Mouse (Mus musculus): ENCODE measurements around the gene Olfr1208. TPM values are rescaled to one million over a fixed set of nuclear protein-coding genes. Genes with fewer than 3 reads are reported as not detected.

Gene Olfr1208
- not detected in 2 replicates for polyA plus RNA-seq (2015; fragmentation: Nextera tagmentation; extraction: Ambion mirVana)

DNA sequence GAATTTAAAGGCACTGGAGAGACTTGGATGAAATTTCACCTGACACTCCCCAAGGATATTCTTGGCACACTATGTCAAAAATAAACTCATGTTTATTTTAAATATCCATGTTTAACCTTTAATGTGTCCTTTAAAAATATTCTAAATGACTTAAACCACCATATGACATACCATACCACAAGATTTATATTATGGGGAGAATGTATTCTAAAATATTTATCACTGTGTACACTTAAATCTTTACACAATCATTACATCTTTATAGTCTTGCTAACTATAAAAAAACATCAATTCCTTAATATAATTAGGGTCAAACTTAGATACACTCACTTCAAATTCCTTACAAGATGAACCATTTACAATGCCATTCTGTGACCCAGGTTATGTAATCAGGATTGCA lies at the start of gene Olfr1208:
Olfr1208 (minus strand) TSS at position 101 of the 400 bp plus-strand sequence.
- Histone ChIP-seq H3K4me1 (ENCODE audit: insufficient read depth, low read depth, low read length) (no peaks in the 10 kb centered on the region), H3K27me3 (replicated peaks; ENCODE audit: insufficient read depth, low read length) (no peaks in the 10 kb centered on the region), H3K36me3 (ENCODE audit: insufficient read depth, low read length) (no peaks in the 10 kb centered on the region), H3K4me2 (replicated peaks; ENCODE audit: low read depth, low read length) (no peak within 1 kb of the TSS), H3K27ac (ENCODE audit: low read length) (no peak within 1 kb of the TSS), H3K4me3 (ENCODE audit: low read depth, low read length) (no peak within 1 kb of the TSS), H3K9ac (replicated peaks; ENCODE audit: low read depth) (no peak within 1 kb of the TSS), H3K9me3 (ENCODE audit: low read length) (no peaks in the 10 kb centered on the region)
- ATAC-seq (no peak), DNase-seq (ENCODE audit: low spot score) (no peak)
- TF ChIP-seq EP300 (IDR thresholded peaks at IDR 0.05) (no peak), CTCF (IDR thresholded peaks at IDR 0.05) (no peak)

GRCm38 (mm10) chr2:88938011-88938410 lies 35.9 kb upstream of the Olfr1208 start, which contains the start of gene Olfr1211:
Gene Olfr1211 (minus strand): TSS chr2:88938111.
- Histone ChIP-seq H3K27ac (ENCODE audit: low read length) (no peak within 1 kb of the TSS), H3K4me2 (replicated peaks; ENCODE audit: low read depth, low read length) (no peak within 1 kb of the TSS), H3K9me3 (ENCODE audit: low read length) (no peaks in the 10 kb centered on the region), H3K4me1 (ENCODE audit: insufficient read depth, low read depth, low read length) (no peaks in the 10 kb centered on the region), H3K36me3 (ENCODE audit: insufficient read depth, low read length) (no peaks in the 10 kb centered on the region), H3K4me3 (ENCODE audit: low read depth, low read length) (no peak within 1 kb of the TSS), H3K27me3 (replicated peaks; ENCODE audit: insufficient read depth, low read length) (no peaks in the 10 kb centered on the region), H3K9ac (replicated peaks; ENCODE audit: low read depth) (no peak within 1 kb of the TSS)
- 81% methylated on average over 1 of the region's 1 CpGs for WGBS
- ATAC-seq = no peak
- DNase-seq (ENCODE audit: low spot score) = no peak
- no peak for TF ChIP-seq CTCF (IDR thresholded peaks at IDR 0.05)
- no peak for TF ChIP-seq EP300 (IDR thresholded peaks at IDR 0.05)

DNA sequence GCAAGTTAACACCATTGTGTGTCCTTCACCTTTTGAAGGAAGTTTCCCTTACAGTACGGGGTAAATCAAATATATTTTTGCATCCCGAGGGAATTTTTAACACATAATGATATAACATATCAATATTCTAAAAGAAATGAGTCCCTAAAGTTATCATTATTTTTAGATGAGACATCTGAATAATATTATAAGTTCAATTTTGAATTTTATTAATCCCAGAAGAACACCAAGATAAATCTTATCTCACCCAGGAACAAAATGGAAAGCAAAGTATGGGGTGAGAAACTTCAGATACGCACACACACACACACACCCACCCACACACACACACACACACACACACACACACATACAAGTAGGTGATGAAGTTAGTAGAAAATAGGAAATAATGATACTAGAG lies 12.9 kb upstream of the Olfr1208 start, which contains the start of gene Olfr1209:
Olfr1209 (minus strand) TSS at position 101 of the 400 bp plus-strand sequence.
- 80% methylated on average over 3 of the region's 3 CpGs for WGBS
- TF ChIP-seq CTCF (IDR thresholded peaks at IDR 0.05) (no peak), EP300 (IDR thresholded peaks at IDR 0.05) (no peak)
- no peak for ATAC-seq

GRCm38 (mm10) chr2:88862931-88863330 lies 39.2 kb downstream of the Olfr1208 start, which contains the start of gene Olfr1206:
Gene Olfr1206 (plus strand): TSS chr2:88863231.
- Histone ChIP-seq H3K4me1 (ENCODE audit: insufficient read depth, low read depth, low read length) (no peaks in the 10 kb centered on the region), H3K27me3 (replicated peaks; ENCODE audit: insufficient read depth, low read length) (no peaks in the 10 kb centered on the region), H3K9ac (replicated peaks; ENCODE audit: low read depth) (no peak within 1 kb of the TSS), H3K4me2 (replicated peaks; ENCODE audit: low read depth, low read length) (no peak within 1 kb of the TSS), H3K36me3 (ENCODE audit: insufficient read depth, low read length) (no peaks in the 10 kb centered on the region), H3K4me3 (ENCODE audit: low read depth, low read length) (no peak within 1 kb of the TSS), H3K27ac (ENCODE audit: low read length) (no peak within 1 kb of the TSS), H3K9me3 (ENCODE audit: low read length) (no peaks in the 10 kb centered on the region)
- WGBS = 71% methylated on average over 2 of the region's 2 CpGs
- no peak for ATAC-seq
- TF ChIP-seq CTCF (IDR thresholded peaks at IDR 0.05) (no peak), EP300 (IDR thresholded peaks at IDR 0.05) (no peak)
- no peak for DNase-seq (ENCODE audit: low spot score)

More for the DNA sequence above, 12.9 kb upstream of the Olfr1208 start, which contains the start of gene Olfr1209:
- no peaks in the 10 kb centered on the region for H3K36me3 ChIP-seq (ENCODE audit: insufficient read depth, low read length)
- no peak for DNase-seq (ENCODE audit: low spot score)
- H3K9ac ChIP-seq (replicated peaks; ENCODE audit: low read depth) = no peak within 1 kb of the TSS
- no peaks in the 10 kb centered on the region for H3K4me1 ChIP-seq (ENCODE audit: insufficient read depth, low read depth, low read length)
- H3K4me2 ChIP-seq (replicated peaks; ENCODE audit: low read depth, low read length) = no peak within 1 kb of the TSS
- no peak within 1 kb of the TSS for H3K4me3 ChIP-seq (ENCODE audit: low read depth, low read length)
- no peak within 1 kb of the TSS for H3K27ac ChIP-seq (ENCODE audit: low read length)
- no peaks in the 10 kb centered on the region for H3K27me3 ChIP-seq (replicated peaks; ENCODE audit: insufficient read depth, low read length)
- H3K9me3 ChIP-seq (ENCODE audit: low read length) = no peaks in the 10 kb centered on the region

- Histone ChIP-seq H3K9ac (replicated peaks; ENCODE audit: low read depth) (no peak within 1 kb of the TSS), H3K4me3 (ENCODE audit: low read depth, low read length) (no peak within 1 kb of the TSS), H3K27ac (ENCODE audit: low read length) (no peak within 1 kb of the TSS), H3K4me2 (replicated peaks; ENCODE audit: low read depth, low read length) (no peak within 1 kb of the TSS), H3K27me3 (replicated peaks; ENCODE audit: insufficient read depth, low read length) (no peaks in the 10 kb centered on the region), H3K36me3 (ENCODE audit: insufficient read depth, low read length) (no peaks in the 10 kb centered on the region), H3K9me3 (ENCODE audit: low read length) (no peaks in the 10 kb centered on the region), H3K4me1 (ENCODE audit: insufficient read depth, low read depth, low read length) (no peaks in the 10 kb centered on the region)
- no peak for TF ChIP-seq EP300 (IDR thresholded peaks at IDR 0.05)
- TF ChIP-seq CTCF (IDR thresholded peaks at IDR 0.05) = no peak
- 75% methylated on average over 1 of the region's 1 CpGs for WGBS
- ATAC-seq (no peak), DNase-seq (ENCODE audit: low spot score) (no peak)
These were observed 53.1 kb downstream of the Olfr1208 start, which contains the start of gene Olfr1204 for GRCm38 (mm10) chr2:88848992-88849391. Gene Olfr1204 (plus strand): TSS chr2:88849292.

Other genes starting within 250 kb of the Olfr1208 start
- not detected in 2 replicates for gene Olfr1193, start 226.7 kb downstream of the Olfr1208 start, polyA plus RNA-seq (2015; fragmentation: Nextera tagmentation; extraction: Ambion mirVana)
- gene Olfr1195, start 213.1 kb downstream of the Olfr1208 start, polyA plus RNA-seq (2015; fragmentation: Nextera tagmentation; extraction: Ambion mirVana) = not detected in 2 replicates
- gene Olfr1196, start 197.7 kb downstream of the Olfr1208 start, polyA plus RNA-seq (2015; fragmentation: Nextera tagmentation; extraction: Ambion mirVana) = not detected in 2 replicates
- not detected in 2 replicates for gene Olfr1197, start 169.9 kb downstream of the Olfr1208 start, polyA plus RNA-seq (2015; fragmentation: Nextera tagmentation; extraction: Ambion mirVana)
- not detected in 2 replicates for gene Olfr1198, start 150.9 kb downstream of the Olfr1208 start, polyA plus RNA-seq (2015; fragmentation: Nextera tagmentation; extraction: Ambion mirVana)
- gene Olfr1199, start 141.8 kb downstream of the Olfr1208 start, polyA plus RNA-seq (2015; fragmentation: Nextera tagmentation; extraction: Ambion mirVana) = not detected in 2 replicates
- not detected in 2 replicates for gene Olfr1200, start 131.8 kb downstream of the Olfr1208 start, polyA plus RNA-seq (2015; fragmentation: Nextera tagmentation; extraction: Ambion mirVana)
- gene Olfr1201, start 109.3 kb downstream of the Olfr1208 start, polyA plus RNA-seq (2015; fragmentation: Nextera tagmentation; extraction: Ambion mirVana) = not detected in 2 replicates
- gene Olfr1202, start 87.8 kb downstream of the Olfr1208 start, polyA plus RNA-seq (2015; fragmentation: Nextera tagmentation; extraction: Ambion mirVana) = not detected in 2 replicates
- not detected in 2 replicates for gene Olfr1205, start 72.6 kb downstream of the Olfr1208 start, polyA plus RNA-seq (2015; fragmentation: Nextera tagmentation; extraction: Ambion mirVana)
- gene Olfr1204, start 53.0 kb downstream of the Olfr1208 start, polyA plus RNA-seq (2015; fragmentation: Nextera tagmentation; extraction: Ambion mirVana) = not detected in 2 replicates
- gene Olfr1206, start 39.1 kb downstream of the Olfr1208 start, polyA plus RNA-seq (2015; fragmentation: Nextera tagmentation; extraction: Ambion mirVana) = not detected in 2 replicates
- gene Olfr1209, start 12.8 kb upstream of the Olfr1208 start, polyA plus RNA-seq (2015; fragmentation: Nextera tagmentation; extraction: Ambion mirVana) = not detected in 2 replicates
- gene Olfr1211, start 35.8 kb upstream of the Olfr1208 start, polyA plus RNA-seq (2015; fragmentation: Nextera tagmentation; extraction: Ambion mirVana) = not detected in 2 replicates
- gene Olfr1212, start 51.7 kb upstream of the Olfr1208 start, polyA plus RNA-seq (2015; fragmentation: Nextera tagmentation; extraction: Ambion mirVana) = not detected in 2 replicates
- gene Gm13762, start 78.0 kb upstream of the Olfr1208 start, polyA plus RNA-seq (2015; fragmentation: Nextera tagmentation; extraction: Ambion mirVana) = not detected in 2 replicates
- gene Olfr1214, start 90.3 kb upstream of the Olfr1208 start, polyA plus RNA-seq (2015; fragmentation: Nextera tagmentation; extraction: Ambion mirVana) = not detected in 2 replicates
- not detected in 2 replicates for gene Olfr1215, start 104.7 kb upstream of the Olfr1208 start, polyA plus RNA-seq (2015; fragmentation: Nextera tagmentation; extraction: Ambion mirVana)
- gene Olfr1216, start 116.0 kb upstream of the Olfr1208 start, polyA plus RNA-seq (2015; fragmentation: Nextera tagmentation; extraction: Ambion mirVana) = not detected in 2 replicates
- not detected in 2 replicates for gene Olfr1217, start 129.8 kb upstream of the Olfr1208 start, polyA plus RNA-seq (2015; fragmentation: Nextera tagmentation; extraction: Ambion mirVana)
- not detected in 2 replicates for gene Olfr1218, start 158.9 kb upstream of the Olfr1208 start, polyA plus RNA-seq (2015; fragmentation: Nextera tagmentation; extraction: Ambion mirVana)
- not detected in 2 replicates for gene Olfr1219, start 181.2 kb upstream of the Olfr1208 start, polyA plus RNA-seq (2015; fragmentation: Nextera tagmentation; extraction: Ambion mirVana)
- gene Olfr1220, start 204.5 kb upstream of the Olfr1208 start, polyA plus RNA-seq (2015; fragmentation: Nextera tagmentation; extraction: Ambion mirVana) = not detected in 2 replicates
- not detected in 2 replicates for gene Olfr1221, start 215.0 kb upstream of the Olfr1208 start, polyA plus RNA-seq (2015; fragmentation: Nextera tagmentation; extraction: Ambion mirVana)
- not detected in 2 replicates for gene Olfr1222, start 230.7 kb upstream of the Olfr1208 start, polyA plus RNA-seq (2015; fragmentation: Nextera tagmentation; extraction: Ambion mirVana)
- gene Olfr1223, start 249.2 kb upstream of the Olfr1208 start, polyA plus RNA-seq (2015; fragmentation: Nextera tagmentation; extraction: Ambion mirVana) = not detected in 2 replicates